Mouse (Mus musculus) ES-E14 (cell line): ENCODE measurements around the gene Mlxip.

Experiments used
- CHD2 ChIP-seq: IDR thresholded peaks from 2 replicates; pipeline ENCODE4 v1.6.1; 2014; ENCODE audit warnings: mild to moderate bottlenecking, low read depth, low read length, inconsistent platforms
- HCFC1 ChIP-seq: IDR thresholded peaks from 2 replicates; pipeline ENCODE4 v1.6.1; 2012; ENCODE audit warnings: low read length, inconsistent platforms, borderline replicate concordance; ENCODE audit not compliant: insufficient read depth
- MAFK ChIP-seq: IDR thresholded peaks from 2 replicates; pipeline ENCODE4 v1.6.1; 2014; ENCODE audit warnings: mild to moderate bottlenecking, low read depth, low read length, inconsistent platforms; ENCODE audit not compliant: insufficient read depth
- ZNF384 ChIP-seq: IDR thresholded peaks from 2 replicates; pipeline ENCODE4 v1.6.1; 2012; ENCODE audit warnings: low read depth, low read length, inconsistent platforms

DNA sequence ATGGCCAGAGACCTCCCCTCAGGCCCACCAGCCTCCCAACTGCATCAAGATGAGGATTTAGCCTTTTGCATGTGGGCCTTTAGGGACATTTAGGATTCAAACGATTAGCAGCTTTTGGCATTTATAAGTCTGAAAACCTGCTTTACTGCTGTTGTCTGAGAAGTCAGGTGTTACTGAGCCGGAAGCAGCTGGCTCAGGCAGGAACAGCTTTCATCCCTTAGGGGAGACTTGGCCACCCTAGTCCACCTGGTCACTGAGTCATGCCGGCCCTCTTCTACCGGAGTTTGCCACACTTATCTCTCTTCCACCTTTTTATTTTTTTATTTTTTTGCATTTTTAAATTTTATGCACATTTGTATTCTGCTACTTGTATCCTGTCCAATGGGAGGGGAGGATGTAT lies 37.3 kb upstream of the Mlxip start:
- TF ChIP-seq MAFK (no peak), ZNF384 (no peak), HCFC1 (no peak), CHD2 (no peak)
